Mouse (Mus musculus): ENCODE data around the gene Lypd1.

Gene Lypd1

GRCm38 (mm10) chr1:125912601-125913600 lies at the start of gene Lypd1:
Gene Lypd1 (minus strand): TSS chr1:125913101.
- no peak for DNase-seq (ENCODE audit: low spot score)

DNA sequence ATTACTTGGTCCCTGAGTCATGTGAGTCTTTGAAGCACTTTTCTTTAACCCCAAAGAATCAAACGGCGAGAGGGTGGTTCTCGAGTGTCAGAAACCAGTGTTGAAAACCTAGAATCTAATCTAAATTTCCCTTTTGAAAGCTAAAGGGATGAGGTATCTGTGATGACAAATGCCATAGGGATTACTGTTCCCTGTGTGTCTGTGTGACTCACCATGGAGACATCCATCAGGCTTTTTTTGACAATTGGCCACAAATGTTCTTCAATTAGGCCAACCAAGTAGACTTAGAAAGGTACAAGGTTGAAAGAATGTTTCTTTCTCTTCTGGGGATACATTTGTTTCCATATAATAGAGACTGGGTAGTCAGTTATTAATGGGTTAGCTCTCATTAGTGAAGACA lies 38.1 kb upstream of the Lypd1 start:
- no peak for DNase-seq (ENCODE audit: low spot score)

DNA sequence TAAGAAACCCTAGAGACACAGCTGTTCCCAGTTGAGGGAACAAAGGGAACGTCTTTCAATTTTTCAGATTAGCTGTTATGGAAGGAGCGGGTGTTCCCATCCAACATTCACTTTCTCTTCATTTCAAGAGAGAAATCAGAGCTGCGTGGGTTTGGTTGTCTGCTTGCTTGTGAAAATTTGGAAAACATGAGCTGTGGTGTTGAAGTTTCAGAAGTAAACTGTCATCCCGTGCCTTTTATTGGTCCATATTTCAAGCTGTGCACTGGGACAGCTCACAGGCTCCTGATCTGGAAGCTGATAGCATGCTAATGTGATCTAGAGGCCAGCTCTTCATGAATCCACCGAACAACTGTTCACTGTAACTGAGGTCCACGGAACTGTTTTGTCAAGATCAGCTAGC lies 36.2 kb upstream of the Lypd1 start:
- no peak for DNase-seq (ENCODE audit: low spot score)

GRCm38 (mm10) chr1:125945136-125945535 lies 32.2 kb upstream of the Lypd1 start:
- peak; percentile 2 for DNase-seq (ENCODE audit: low spot score)

- no peak for DNase-seq (ENCODE audit: low spot score)
Observed at GRCm38 (mm10) chr1:125943305-125943704, 30.4 kb upstream of the Lypd1 start.

GRCm38 (mm10) chr1:125925486-125925885 lies 12.6 kb upstream of the Lypd1 start:
- no peak for DNase-seq (ENCODE audit: low spot score)

- DNase-seq (ENCODE audit: low spot score) = no peak
Observed at GRCm38 (mm10) chr1:125923062-125923461, 10.2 kb upstream of the Lypd1 start.

GRCm38 (mm10) chr1:125920696-125921095 lies 7.8 kb upstream of the Lypd1 start:
- DNase-seq (ENCODE audit: low spot score) = no peak

DNA sequence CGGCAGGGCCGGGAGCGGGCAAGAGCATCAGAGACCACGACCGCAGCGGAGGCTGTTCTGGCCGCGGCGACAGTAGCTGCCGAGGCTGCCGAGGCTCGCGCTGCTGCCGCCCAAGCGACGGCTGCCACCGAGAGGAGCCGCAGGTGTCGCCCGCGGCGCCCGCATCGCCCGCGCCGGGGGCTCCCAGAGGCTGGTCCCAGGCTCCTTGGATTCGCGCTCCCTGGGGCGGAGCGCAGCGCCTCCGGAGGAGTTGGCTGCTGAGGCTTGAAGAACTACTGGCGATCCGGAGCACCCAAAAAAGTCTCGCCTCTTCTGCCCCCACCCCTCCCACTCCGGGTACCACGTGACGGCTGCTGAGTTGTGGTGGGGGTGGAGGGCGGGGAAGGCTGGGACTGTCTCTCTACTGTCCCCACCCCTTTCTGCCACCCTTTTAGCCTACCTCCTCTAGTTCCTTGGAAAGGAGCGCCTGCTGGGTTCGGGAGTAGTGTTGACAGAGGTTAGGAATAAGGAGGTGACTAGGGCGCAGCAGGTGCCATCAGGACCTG lies 928 bp downstream of the Lypd1 start:
- DNase-seq (ENCODE audit: low spot score) = peak; percentile 30

DNA sequence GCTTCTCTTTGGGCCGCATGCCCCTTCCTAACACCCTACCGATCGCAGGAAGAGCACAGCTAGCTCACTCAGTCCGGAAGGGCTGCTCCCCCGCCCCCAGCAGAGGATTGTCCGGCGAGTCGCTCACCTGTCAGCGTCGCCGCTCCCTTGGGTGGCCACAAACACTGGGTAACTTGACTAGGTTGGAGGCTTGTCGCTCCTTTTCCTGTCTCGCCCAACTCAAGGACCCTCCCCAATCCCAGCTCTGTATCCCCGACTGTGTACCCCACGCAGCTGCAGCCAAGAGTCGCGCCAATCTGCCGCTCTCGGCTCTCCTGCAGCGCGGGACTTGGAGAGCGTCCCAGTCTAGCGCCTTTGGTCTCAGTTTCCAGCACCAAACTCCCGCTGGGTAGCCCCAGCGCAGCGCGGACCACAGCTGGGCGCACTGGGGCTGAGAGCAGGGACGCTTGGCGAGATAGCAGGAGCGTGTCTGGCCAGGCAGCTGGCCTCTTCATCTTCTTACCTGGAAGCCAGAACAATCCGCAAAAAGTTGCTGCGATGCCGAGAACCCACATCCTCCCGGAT lies 1.5 kb downstream of the Lypd1 start:
- DNase-seq (ENCODE audit: low spot score) = no peak

DNA sequence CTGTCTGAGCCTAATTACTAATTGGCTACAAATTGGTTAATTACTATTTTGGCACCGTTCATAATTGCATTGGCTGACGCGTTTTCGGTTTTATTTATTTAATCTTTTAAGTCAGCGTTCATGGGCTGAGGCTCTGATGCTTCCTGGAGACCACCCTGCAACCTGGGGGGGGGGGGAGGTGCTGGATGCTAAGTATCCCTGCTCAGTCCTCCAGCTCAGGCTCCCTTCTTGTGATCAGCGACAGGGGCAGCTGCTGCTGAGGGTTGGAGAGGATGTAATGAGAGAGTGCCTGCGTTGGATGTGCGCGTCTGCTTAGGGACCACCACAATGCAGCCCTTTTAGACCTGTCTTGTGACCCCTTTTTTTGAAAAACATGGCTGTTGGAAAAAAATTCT lies 2.0 kb downstream of the Lypd1 start:
- no peak for DNase-seq (ENCODE audit: low spot score)

- no peak for DNase-seq (ENCODE audit: low spot score)
Observed at GRCm38 (mm10) chr1:125910211-125910870, 2.6 kb downstream of the Lypd1 start.

GRCm38 (mm10) chr1:125893158-125893557 lies 19.7 kb downstream of the Lypd1 start:
- DNase-seq (ENCODE audit: low spot score) = no peak

GRCm38 (mm10) chr1:125870056-125870455 lies 42.8 kb downstream of the Lypd1 start:
- DNase-seq (ENCODE audit: low spot score) = no peak

GRCm38 (mm10) chr1:125858631-125859030 lies 54.3 kb downstream of the Lypd1 start:
- no peak for DNase-seq (ENCODE audit: low spot score)

DNA sequence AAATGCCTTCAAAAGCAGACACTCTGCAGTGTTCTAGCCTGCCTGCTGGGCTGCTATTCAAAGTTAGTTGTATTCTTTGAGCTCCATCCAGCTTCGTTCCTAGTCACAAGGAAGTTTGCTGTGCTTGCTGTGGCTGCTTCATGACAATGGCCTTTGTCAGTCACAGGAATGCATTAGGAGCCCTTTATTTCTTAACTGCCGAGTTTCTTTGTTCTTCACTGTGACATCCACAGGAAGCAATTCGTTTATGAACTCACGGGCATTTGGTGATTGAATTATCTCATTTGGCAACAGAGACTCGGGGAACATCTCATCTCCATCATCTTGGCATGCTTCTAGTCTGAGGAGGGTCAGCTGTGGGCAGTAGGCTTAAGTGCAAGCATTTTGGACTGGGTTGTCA lies 58.3 kb downstream of the Lypd1 start:
- DNase-seq (ENCODE audit: low spot score) = no peak

DNA sequence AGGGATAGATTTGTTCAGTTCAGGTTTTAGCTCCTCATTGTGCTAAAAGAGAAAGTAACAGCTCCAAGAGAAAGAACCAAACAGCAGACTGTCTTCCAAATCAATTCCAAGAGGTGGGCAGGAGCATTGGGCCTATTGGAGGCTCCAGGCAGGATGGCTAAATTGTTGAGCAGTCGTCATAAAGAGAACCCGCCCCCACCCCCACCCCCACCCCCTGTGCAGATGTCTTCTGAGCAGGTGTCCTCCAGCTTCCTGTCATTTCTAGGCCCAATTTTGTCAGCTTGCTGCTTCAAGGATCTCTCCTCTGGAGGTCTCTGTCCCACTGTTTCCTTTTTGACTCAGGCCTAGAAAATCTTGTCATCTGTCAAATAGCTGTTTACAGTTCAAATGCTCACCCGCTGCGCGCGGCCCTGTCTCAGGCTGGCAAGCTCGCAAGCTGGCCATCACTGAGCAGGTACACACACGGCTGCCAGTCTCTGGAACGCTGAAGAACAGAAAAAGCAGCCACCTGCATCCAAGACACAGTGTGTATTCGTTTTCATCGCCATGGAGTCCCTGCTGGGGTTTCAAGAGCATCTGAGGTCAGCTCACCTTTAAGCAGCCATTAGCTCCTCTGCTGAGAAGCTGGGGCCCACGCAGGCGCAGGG lies 73.0 kb downstream of the Lypd1 start:
- DNase-seq (ENCODE audit: low spot score) = no peak

- DNase-seq (ENCODE audit: low spot score) = no peak
Observed at GRCm38 (mm10) chr1:125837507-125837906, 75.4 kb downstream of the Lypd1 start.

GRCm38 (mm10) chr1:125823611-125824010 lies 89.3 kb downstream of the Lypd1 start:
- DNase-seq (ENCODE audit: low spot score) = no peak

DNA sequence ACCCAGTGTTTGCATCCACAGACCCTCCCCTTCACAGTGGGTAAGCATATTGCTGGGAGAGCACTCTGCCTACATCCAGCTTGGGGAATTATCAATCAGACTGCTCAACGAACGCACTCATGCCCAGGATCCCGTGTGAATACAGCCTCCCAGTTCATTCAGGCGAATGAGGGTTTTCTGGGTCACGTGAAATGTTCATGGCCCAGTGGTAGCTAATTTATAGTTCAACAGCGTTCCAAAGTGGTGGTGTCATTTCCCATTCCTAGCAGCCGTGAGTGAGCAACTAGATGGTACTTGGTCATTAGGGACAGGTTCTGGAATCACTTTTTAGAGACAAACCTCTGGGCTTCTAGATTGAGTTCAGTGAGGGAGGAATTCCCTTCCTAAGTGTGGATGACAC lies 91.8 kb downstream of the Lypd1 start:
- no peak for DNase-seq (ENCODE audit: low spot score)
